21 mouse cellular contexts compared by ENCODE assay signal in the genomic region with DNA sequence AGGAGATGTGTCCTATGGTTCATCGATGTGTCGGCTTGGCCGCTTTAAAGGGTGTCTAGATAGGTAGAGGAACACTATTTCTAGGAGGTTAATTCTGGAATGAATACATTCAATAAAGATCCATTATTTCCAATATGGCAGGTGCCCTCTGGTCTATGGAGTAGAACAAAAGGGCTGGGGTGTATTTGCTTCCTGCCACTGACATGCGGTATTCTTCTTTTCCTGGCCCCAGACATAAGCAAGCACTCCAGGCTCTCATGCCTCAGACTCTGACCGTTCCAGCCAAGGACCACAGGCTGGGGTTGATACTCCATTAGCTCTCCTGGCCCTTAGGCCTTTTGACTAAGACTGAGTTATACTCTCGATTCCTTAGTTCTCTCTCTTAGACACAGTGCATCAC.
DNase-seq lines count a peak whose midpoint lies in the region; ATAC-seq lines count a peak whose summit lies in the region.
"Had no signal": no experiment of that assay in that cellular context is flagged by ENCODE, and none has a peak within 500 bp of the region (broad histone marks: within the 10 kb centered on the region; RNA-seq: fewer than 3 reads in every experiment).

No protein-coding gene starts in this region.

- ATAC-seq in midbrain, embryonic 11.5 days (ENCODE audit: low FRiP score), result no peak
- ATAC-seq in midbrain, embryonic 15.5 days (replicated peaks), result no peak
- 0 out of 2 replicates have a peak, but pooled peaks have one; percentile 32 for ATAC-seq in megakaryocyte-erythroid progenitor cell, adult 5-6 weeks (replicated peaks; ENCODE audit: low FRiP score, low TSS enrichment, poor library complexity, severe bottlenecking)
- no peak for ATAC-seq in activated CD4-positive, CD25-positive, alpha-beta regulatory T cell, adult 4 months
- ATAC-seq: CD4-positive, CD25-positive, alpha-beta regulatory T cell, adult 4 months; Patski had no signal

- H3K9ac ChIP-seq in midbrain, embryonic 11.5 days (ENCODE audit: low read length), result no peak overlapping the region
- H3K9ac ChIP-seq in midbrain, embryonic 15.5 days, result no peak overlapping the region

- no peaks in the 10 kb centered on the region for H3K4me1 ChIP-seq in heart, embryonic 10.5 days
- H3K4me1 ChIP-seq in midbrain, embryonic 11.5 days (ENCODE audit: control insufficient read depth, insufficient read depth, low read length), result no peaks in the 10 kb centered on the region
- no peaks in the 10 kb centered on the region for H3K4me1 ChIP-seq in midbrain, embryonic 15.5 days

- 94% methylated on average over 6 of the region's 6 CpGs for WGBS in heart, embryonic 10.5 days
- 96% methylated on average over 6 of the region's 6 CpGs for WGBS in midbrain, embryonic 11.5 days
- WGBS in midbrain, embryonic 15.5 days, result 96% methylated on average over 6 of the region's 6 CpGs

- H3K9me3 ChIP-seq in heart, embryonic 10.5 days, result no peaks in the 10 kb centered on the region
- H3K9me3 ChIP-seq in midbrain, embryonic 11.5 days (ENCODE audit: control insufficient read depth, low read length), result no peaks in the 10 kb centered on the region
- no peaks in the 10 kb centered on the region for H3K9me3 ChIP-seq in midbrain, embryonic 15.5 days

- H3K27me3 ChIP-seq in heart, embryonic 10.5 days (ENCODE audit: insufficient read depth, poor library complexity, severe bottlenecking), result no peaks in the 10 kb centered on the region
- no peaks in the 10 kb centered on the region for H3K27me3 ChIP-seq in midbrain, embryonic 11.5 days (ENCODE audit: control insufficient read depth, insufficient read depth, low read length)
- H3K27me3 ChIP-seq in midbrain, embryonic 15.5 days (replicated peaks), result no peaks in the 10 kb centered on the region
- H3K27me3 ChIP-seq: CH12.LX, Patski had no signal

- H3K4me2 ChIP-seq in midbrain, embryonic 11.5 days, result no peak overlapping the region
- H3K4me2 ChIP-seq in midbrain, embryonic 15.5 days, result no peak overlapping the region

- H3K36me3 ChIP-seq in heart, embryonic 10.5 days, result no peaks in the 10 kb centered on the region
- H3K36me3 ChIP-seq in midbrain, embryonic 11.5 days (ENCODE audit: control insufficient read depth, insufficient read depth, low read length), result no peaks in the 10 kb centered on the region
- no peaks in the 10 kb centered on the region for H3K36me3 ChIP-seq in midbrain, embryonic 15.5 days (replicated peaks)
- H3K36me3 ChIP-seq: G1E had no signal

- peak; percentile 56 for DNase-seq in heart, adult 11 months
- DNase-seq in heart, embryonic 10.5 days (ENCODE audit: low spot score), result no peak
- peak; percentile 66 for DNase-seq in midbrain, embryonic 11.5 days (ENCODE audit: low spot score, missing footprints)
- DNase-seq: adrenal gland, adult 2 months; adrenal gland, adult 8-10 months; adrenal gland, postnatal 10 days; adrenal gland, postnatal 14 days; adrenal gland, postnatal 25 days; adrenal gland, postnatal 36 days; B cell, adult 2 months; cerebellum, adult 11 months; cerebellum, adult 11-12 months; cerebellum, adult 18-20 months; cerebellum, adult 2 months had no signal

- H3K27ac ChIP-seq in heart, embryonic 10.5 days, result no peak overlapping the region
- H3K27ac ChIP-seq in midbrain, embryonic 11.5 days (ENCODE audit: low read depth, low read length), result no peak overlapping the region
- H3K27ac ChIP-seq in midbrain, embryonic 15.5 days, result no peak overlapping the region

- no peak overlapping the region for H3K4me3 ChIP-seq in heart, embryonic 10.5 days
- H3K4me3 ChIP-seq in midbrain, embryonic 11.5 days (ENCODE audit: low read depth, low read length), result no peak overlapping the region
- H3K4me3 ChIP-seq in midbrain, embryonic 15.5 days, result no peak overlapping the region
